Mouse (Mus musculus) CH12.LX (cell line): ENCODE measurements around the gene Slc35c2. TPM values are rescaled to one million over a fixed set of nuclear protein-coding genes. Genes with fewer than 3 reads are reported as not detected.

ENCODE experiments used
- DNase-seq: peaks from one replicate; pipeline ENCODE4 v3.0.0-alpha.2; 2013; ENCODE audit errors: extremely low read depth
- H3K27ac ChIP-seq: 2 replicates; pipeline ENCODE4 v1.5.1; 2012; ENCODE audit warnings: low read depth, mild to moderate bottlenecking, control low read depth, moderate library complexity; ENCODE audit not compliant: insufficient read depth
- H3K27me3 ChIP-seq: replicated peaks from 2 replicates; pipeline ENCODE3; 2012; ENCODE audit warnings: inconsistent platforms
- H3K36me3 ChIP-seq, 2 experiments: replicated peaks in 1 of 2; 2 replicates each; pipeline versions ENCODE3 to v1.6.1; 2012; ENCODE audit warnings: inconsistent platforms in 1 of 2, low read length in 1 of 2, mild to moderate bottlenecking in 1 of 2, mixed read lengths in 1 of 2, moderate library complexity in 1 of 2; ENCODE audit not compliant: control insufficient read depth in 1 of 2, insufficient read depth in 1 of 2
- H3K4me1 ChIP-seq, 2 experiments: 2 replicates each; pipeline ENCODE4 v1.6.1; 2012; ENCODE audit warnings: inconsistent platforms in 1 of 2, moderate library complexity in 1 of 2; ENCODE audit not compliant: insufficient read depth in 2 of 2, control insufficient read depth in 1 of 2
- H3K4me2 ChIP-seq: 2 replicates; pipeline ENCODE4 v1.6.1; 2012; ENCODE audit warnings: low read depth, mild to moderate bottlenecking, control low read depth; ENCODE audit not compliant: poor library complexity, insufficient read depth, severe bottlenecking
- H3K4me3 ChIP-seq, 3 experiments: fragments of 150-350 bp in 1 of 3; sonication (generic) in 1 of 3; replicated peaks in 1 of 3; 2 replicates each; pipeline versions ENCODE3 to v1.5.1; 2011 to 2012; ENCODE audit warnings: low read depth in 2 of 3, low read length in 2 of 3, mild to moderate bottlenecking in 2 of 3, moderate library complexity in 2 of 3, control low read depth in 1 of 3, improper control_type of control experiment in 1 of 3, inconsistent platforms in 1 of 3, mixed read lengths in 1 of 3; ENCODE audit not compliant: poor library complexity in 1 of 3
- H3K79me2 ChIP-seq: replicated peaks from 2 replicates; pipeline ENCODE4 v1.6.1; 2012; ENCODE audit warnings: mild to moderate bottlenecking, moderate library complexity; ENCODE audit not compliant: control insufficient read depth, poor library complexity, insufficient read depth, severe bottlenecking; ENCODE audit errors: extremely low read depth
- H3K9ac ChIP-seq: 2 replicates; pipeline ENCODE4 v1.6.1; 2012; ENCODE audit warnings: low read depth, mild to moderate bottlenecking, control low read depth, moderate library complexity; ENCODE audit not compliant: insufficient read depth
- H3K9me3 ChIP-seq: replicated peaks from 2 replicates; pipeline ENCODE3; 2012; ENCODE audit warnings: low read length, inconsistent platforms, mixed read lengths
- CTCF ChIP-seq, 2 experiments: IDR thresholded peaks in 1 of 2; conservative IDR thresholded peaks in 1 of 2; 2 replicates each; pipeline ENCODE4 v1.5.1; 2011 to 2012; ENCODE audit warnings: low read depth in 2 of 2, low read length in 2 of 2, improper control_type of control experiment in 1 of 2, inconsistent platforms in 1 of 2, mild to moderate bottlenecking in 1 of 2, moderate library complexity in 1 of 2
- ELF1 ChIP-seq: IDR thresholded peaks from 2 replicates; pipeline ENCODE4 v1.6.1; 2014; ENCODE audit warnings: low read depth, mild to moderate bottlenecking, inconsistent platforms, low read length, improper control_type of control experiment
- EP300 ChIP-seq: IDR thresholded peaks from 2 replicates; pipeline ENCODE4 v1.6.1; 2011; ENCODE audit warnings: low read length, improper control_type of control experiment
- ETS1 ChIP-seq: conservative IDR thresholded peaks from 2 replicates; pipeline ENCODE4 v1.6.1; 2012; ENCODE audit warnings: low read depth, mild to moderate bottlenecking, inconsistent platforms, low read length, improper control_type of control experiment, moderate library complexity
- JUN ChIP-seq: IDR thresholded peaks from 2 replicates; pipeline ENCODE4 v1.6.1; 2011; ENCODE audit warnings: low read depth, mild to moderate bottlenecking, low read length, improper control_type of control experiment, moderate library complexity; ENCODE audit not compliant: insufficient read depth
- KAT2A ChIP-seq: IDR thresholded peaks from 2 replicates; pipeline ENCODE4 v1.6.1; 2012; ENCODE audit warnings: low read length, improper control_type of control experiment, inconsistent platforms; ENCODE audit not compliant: insufficient replicate concordance
- MAFK ChIP-seq: IDR thresholded peaks from 2 replicates; pipeline ENCODE4 v1.6.1; 2011; ENCODE audit warnings: low read length, improper control_type of control experiment; ENCODE audit not compliant: insufficient replicate concordance
- MEF2A ChIP-seq: IDR thresholded peaks from 2 replicates; pipeline ENCODE4 v1.6.1; 2014; ENCODE audit warnings: low read depth, mild to moderate bottlenecking, inconsistent platforms, low read length, improper control_type of control experiment, borderline replicate concordance
- NELFE ChIP-seq: IDR thresholded peaks from 2 replicates; pipeline ENCODE4 v1.6.1; 2011; ENCODE audit warnings: low read depth, low read length, improper control_type of control experiment
- RAD21 ChIP-seq: IDR thresholded peaks from 2 replicates; pipeline ENCODE4 v1.6.1; 2011; ENCODE audit warnings: low read depth, mild to moderate bottlenecking, low read length, improper control_type of control experiment, moderate library complexity
- RCOR1 ChIP-seq: conservative IDR thresholded peaks from 2 replicates; pipeline ENCODE4 v1.6.1; 2012; ENCODE audit warnings: low read depth, mild to moderate bottlenecking, inconsistent platforms, low read length, improper control_type of control experiment
- SIN3A ChIP-seq: IDR thresholded peaks from 2 replicates; pipeline ENCODE4 v1.6.1; 2012; ENCODE audit warnings: low read length, improper control_type of control experiment, inconsistent platforms
- SMC3 ChIP-seq: IDR thresholded peaks from 2 replicates; pipeline ENCODE4 v1.6.1; 2011; ENCODE audit warnings: low read depth, low read length, improper control_type of control experiment
- UBTF ChIP-seq: IDR thresholded peaks from 2 replicates; pipeline ENCODE4 v1.6.1; 2012; ENCODE audit warnings: low read depth, mild to moderate bottlenecking, inconsistent platforms, low read length, improper control_type of control experiment, moderate library complexity
- USF1 ChIP-seq: IDR thresholded peaks from 2 replicates; pipeline ENCODE4 v1.6.1; 2014; ENCODE audit warnings: low read depth, mild to moderate bottlenecking, inconsistent platforms, low read length, improper control_type of control experiment
- USF2 ChIP-seq: conservative IDR thresholded peaks from 2 replicates; pipeline ENCODE4 v1.6.1; 2011; ENCODE audit warnings: low read depth, low read length, improper control_type of control experiment
- ZKSCAN1 ChIP-seq: IDR thresholded peaks from 2 replicates; pipeline ENCODE4 v1.6.1; 2012; ENCODE audit warnings: low read depth, inconsistent platforms, low read length, improper control_type of control experiment, borderline replicate concordance
- dilution Hi-C: fragments of 300-500 bp; cut with MboI; formaldehyde crosslinking; loops from 2 replicates; pipeline ENCODE4 v1.14.3; 2020; ENCODE audit warnings: low sequenced_read_pairs; ENCODE audit not compliant: extremely low pct_unique_long_range_greater_than_20kb, extremely low pct_ligation_motif_present
- in situ Hi-C: fragments of 300-500 bp; cut with MboI; formaldehyde crosslinking; loops from 3 replicates; pipeline ENCODE4 v1.14.3; 2019; ENCODE audit warnings: low sequenced_read_pairs, low pct_ligation_motif_present, low pct_unique_long_range_greater_than_20kb, mixed read lengths
- polyA plus RNA-seq: library from polyadenylated mRNA; unstranded; fragments of >175 nt; gene quantifications from 2 replicates; pipeline ENCODE4 v1.2.1, GENCODE M21; 2012; ENCODE audit warnings: low read depth; ENCODE audit not compliant: insufficient read length
- total RNA-seq, 2 experiments: library from RNA; depleted of rRNA; stranded (reverse); fragments of 300-350 nt in 1 of 2; fragments of >200 nt in 1 of 2; gene quantifications; 2 replicates each; pipeline ENCODE4 v1.2.3; 2012 to 2014

The Slc35c2 gene
- total and polyA plus RNA-seq, 3 experiments = 45.5 to 57.8 (median 55.3) TPM

- DNase-seq = no peak
- H3K4me2 ChIP-seq = 0 out of 2 replicates have a peak overlapping the region, but pooled peaks have one; percentile 23
- dilution Hi-C loops = no loop called here
- peaks cover 0 to 4% of the 10 kb centered on the region in 2 experiments; a peak in 2 of 4 replicates for H3K4me1 ChIP-seq
- no peak overlapping the region for H3K4me3 ChIP-seq
- no peak overlapping the region for H3K27ac ChIP-seq
- peaks cover 92% of the 10 kb centered on the region for H3K27me3 ChIP-seq
- no peaks in the 10 kb centered on the region for H3K79me2 ChIP-seq
- in situ Hi-C loops = no loop called here
- H3K9ac ChIP-seq = no peak overlapping the region
- no peaks in the 10 kb centered on the region for H3K36me3 ChIP-seq
- peaks cover 14% of the 10 kb centered on the region for H3K9me3 ChIP-seq
- TF ChIP-seq CTCF (conservative IDR thresholded peaks at IDR 0.05 in 1 of 2, IDR thresholded peaks at IDR 0.05 in 1 of 2; ENCODE audit: low read depth in 2 of 2, low read length in 2 of 2) = peak in 1 of 2 experiments; percentile 50; a peak in 2 of 4 replicates
- no peak for TF ChIP-seq JUN
- TF ChIP-seq EP300 = no peak
- TF ChIP-seq MAFK = no peak
- TF ChIP-seq NELFE = no peak
- peak; percentile 29; the same call in 1 of the 2 replicates for TF ChIP-seq SMC3
These were observed 54.0 kb downstream of the Slc35c2 start for GRCm38 (mm10) chr2:165233491-165234290.

GRCm38 (mm10) chr2:165229050-165229449 is 58.6 kb downstream of the Slc35c2 start:
- dilution Hi-C loops = no loop called here
- H3K27me3 ChIP-seq = peaks cover 93% of the 10 kb centered on the region
- DNase-seq = no peak
- in situ Hi-C loops = no loop called here
- H3K4me1 ChIP-seq = peaks cover 0 to 4% of the 10 kb centered on the region in 2 experiments; a peak in 1 of 4 replicates
- H3K4me2 ChIP-seq = no peak overlapping the region
- no peak overlapping the region for H3K4me3 ChIP-seq
- no peak overlapping the region for H3K9ac ChIP-seq
- H3K36me3 ChIP-seq = no peaks in the 10 kb centered on the region
- H3K79me2 ChIP-seq = no peaks in the 10 kb centered on the region
- no peak overlapping the region for H3K27ac ChIP-seq
- peaks cover 6% of the 10 kb centered on the region for H3K9me3 ChIP-seq
- no peak for TF ChIP-seq ELF1
- TF ChIP-seq RCOR1 = no peak
- no peak for TF ChIP-seq SIN3A
- TF ChIP-seq KAT2A = no peak
- no peak for TF ChIP-seq USF2
- no peak for TF ChIP-seq ETS1
- no peak for TF ChIP-seq RAD21
- TF ChIP-seq UBTF = no peak
- TF ChIP-seq USF1 = no peak
- no peak for TF ChIP-seq ZKSCAN1
- no peak for TF ChIP-seq JUN
- no peak for TF ChIP-seq MEF2A

Other genes with a start within 250 kb of the Slc35c2 start
- gene Cd40, start 232.2 kb downstream of the Slc35c2 start, total RNA-seq (2012; rRNA removed) = 146 and 149 TPM in 2 replicates
- gene Cd40, start 232.2 kb downstream of the Slc35c2 start, total RNA-seq (2014; rRNA removed) = 191 and 223 TPM in 2 replicates
- 147 and 149 TPM in 2 replicates for gene Cd40, start 232.2 kb downstream of the Slc35c2 start, polyA plus RNA-seq
- gene 1700025C18Rik, start 197.1 kb downstream of the Slc35c2 start, total RNA-seq (2012; rRNA removed) = not detected in 2 replicates
- gene 1700025C18Rik, start 197.1 kb downstream of the Slc35c2 start, total RNA-seq (2014; rRNA removed) = not detected in 2 replicates
- not detected in 2 replicates for gene 1700025C18Rik, start 197.1 kb downstream of the Slc35c2 start, polyA plus RNA-seq
- gene Cdh22, start 53.0 kb downstream of the Slc35c2 start, total RNA-seq (2012; rRNA removed) = 0.08 TPM in 1 of 2 replicates, not detected in the other
- not detected in 2 replicates for gene Cdh22, start 53.0 kb downstream of the Slc35c2 start, total RNA-seq (2014; rRNA removed)
- not detected in 2 replicates for gene Cdh22, start 53.0 kb downstream of the Slc35c2 start, polyA plus RNA-seq
- gene Elmo2, start 38.6 kb upstream of the Slc35c2 start, total RNA-seq (2012; rRNA removed) = 11.7 and 13.2 TPM in 2 replicates
- 9.0 and 9.6 TPM in 2 replicates for gene Elmo2, start 38.6 kb upstream of the Slc35c2 start, total RNA-seq (2014; rRNA removed)
- 8.4 and 10.1 TPM in 2 replicates for gene Elmo2, start 38.6 kb upstream of the Slc35c2 start, polyA plus RNA-seq
- gene Zfp663, start 80.9 kb upstream of the Slc35c2 start, total RNA-seq (2012; rRNA removed) = not detected in 2 replicates
- gene Zfp663, start 80.9 kb upstream of the Slc35c2 start, total RNA-seq (2014; rRNA removed) = not detected in 2 replicates
- not detected in 2 replicates for gene Zfp663, start 80.9 kb upstream of the Slc35c2 start, polyA plus RNA-seq
- not detected in 2 replicates for gene Zfp334, start 100.4 kb upstream of the Slc35c2 start, total RNA-seq (2012; rRNA removed)
- not detected in 2 replicates for gene Zfp334, start 100.4 kb upstream of the Slc35c2 start, total RNA-seq (2014; rRNA removed)
- not detected in 2 replicates for gene Zfp334, start 100.4 kb upstream of the Slc35c2 start, polyA plus RNA-seq
- not detected in 2 replicates for gene Ocstamp, start 112.5 kb upstream of the Slc35c2 start, total RNA-seq (2012; rRNA removed)
- not detected in 2 replicates for gene Ocstamp, start 112.5 kb upstream of the Slc35c2 start, total RNA-seq (2014; rRNA removed)
- not detected in 2 replicates for gene Ocstamp, start 112.5 kb upstream of the Slc35c2 start, polyA plus RNA-seq
- gene Slc13a3, start 185.4 kb upstream of the Slc35c2 start, total RNA-seq (2012; rRNA removed) = not detected in 2 replicates
- gene Slc13a3, start 185.4 kb upstream of the Slc35c2 start, total RNA-seq (2014; rRNA removed) = not detected in 2 replicates
- gene Slc13a3, start 185.4 kb upstream of the Slc35c2 start, polyA plus RNA-seq = not detected in 2 replicates
- gene Trp53rka, start 205.5 kb upstream of the Slc35c2 start, total RNA-seq (2012; rRNA removed) = 17.5 and 20.3 TPM in 2 replicates
- gene Trp53rka, start 205.5 kb upstream of the Slc35c2 start, total RNA-seq (2014; rRNA removed) = 12.1 and 13.0 TPM in 2 replicates
- 14.8 and 16.0 TPM in 2 replicates for gene Trp53rka, start 205.5 kb upstream of the Slc35c2 start, polyA plus RNA-seq
- gene Slc2a10, start 215.9 kb upstream of the Slc35c2 start, total RNA-seq (2012; rRNA removed) = not detected in 2 replicates
- gene Slc2a10, start 215.9 kb upstream of the Slc35c2 start, total RNA-seq (2014; rRNA removed) = not detected in 2 replicates
- gene Slc2a10, start 215.9 kb upstream of the Slc35c2 start, polyA plus RNA-seq = not detected in 2 replicates